Mouse (Mus musculus): ENCODE measurements around the gene Ass1. TPM values are rescaled to one million over a fixed set of nuclear protein-coding genes. Genes with fewer than 3 reads are reported as not detected.

Gene Ass1
- total and polyA plus RNA-seq, 2 experiments = 3,064 to 3,470 TPM

GRCm38 (mm10) chr2:31453559-31454177 is 16.3 kb upstream of the Ass1 start:
- Histone ChIP-seq H3K27ac (replicated peaks; ENCODE audit: insufficient read depth, low read depth, low read length) (peak overlapping the region; percentile 24), H3K79me2 (ENCODE audit: control insufficient read depth, insufficient read depth, low read length) (no peaks in the 10 kb centered on the region), H3K4me1 (ENCODE audit: control insufficient read depth, insufficient read depth, low read length) (peaks cover 26% of the 10 kb centered on the region), H3K27me3 (ENCODE audit: control insufficient read depth, insufficient read depth, low read length) (no peaks in the 10 kb centered on the region), H3K36me3 (ENCODE audit: control insufficient read depth, insufficient read depth, low read length) (no peaks in the 10 kb centered on the region), H3K9ac (ENCODE audit: low read depth, low read length) (peak overlapping the region; percentile 36), H3K4me3 (ENCODE audit: insufficient read depth, low read depth, low read length) (no peak overlapping the region)
- WGBS = 17% methylated on average over 11 of the region's 11 CpGs
- no peak for TF ChIP-seq CTCF (IDR thresholded peaks at IDR 0.05; ENCODE audit: low read depth, low read length)
- TF ChIP-seq POLR2A (IDR thresholded peaks at IDR 0.05; ENCODE audit: extremely low read depth, insufficient read depth, low read length) = 0 out of 2 replicates have a peak, but pooled peaks have one; percentile 9
- peak; percentile 69 for DNase-seq (ENCODE audit: extremely low read depth, low read depth, low spot score)

- Histone ChIP-seq H3K27ac (replicated peaks; ENCODE audit: insufficient read depth, low read depth, low read length) (peak overlapping the region; percentile 32), H3K79me2 (ENCODE audit: control insufficient read depth, insufficient read depth, low read length) (no peaks in the 10 kb centered on the region), H3K4me3 (ENCODE audit: insufficient read depth, low read depth, low read length) (no peak overlapping the region), H3K36me3 (ENCODE audit: control insufficient read depth, insufficient read depth, low read length) (no peaks in the 10 kb centered on the region), H3K4me1 (ENCODE audit: control insufficient read depth, insufficient read depth, low read length) (peaks cover 26% of the 10 kb centered on the region), H3K9ac (ENCODE audit: low read depth, low read length) (peak overlapping the region; percentile 36), H3K27me3 (ENCODE audit: control insufficient read depth, insufficient read depth, low read length) (no peaks in the 10 kb centered on the region)
- peak; percentile 65 for DNase-seq (ENCODE audit: extremely low read depth, low read depth, low spot score)
- 27% methylated on average over 8 of the region's 8 CpGs for WGBS
- no peak for TF ChIP-seq POLR2A (IDR thresholded peaks at IDR 0.05; ENCODE audit: extremely low read depth, insufficient read depth, low read length)
- no peak for TF ChIP-seq CTCF (IDR thresholded peaks at IDR 0.05; ENCODE audit: low read depth, low read length)
Measured at GRCm38 (mm10) chr2:31454280-31454679, 15.7 kb upstream of the Ass1 start.

- H3K9ac ChIP-seq (ENCODE audit: low read depth, low read length) = 0 out of 2 replicates have a peak overlapping the region, but pooled peaks have one; percentile 20
- peak overlapping the region; percentile 32 for H3K27ac ChIP-seq (replicated peaks; ENCODE audit: insufficient read depth, low read depth, low read length)
- peak; percentile 80 for DNase-seq (ENCODE audit: extremely low read depth, low read depth, low spot score)
- H3K36me3 ChIP-seq (ENCODE audit: control insufficient read depth, insufficient read depth, low read length) = no peaks in the 10 kb centered on the region
- H3K79me2 ChIP-seq (ENCODE audit: control insufficient read depth, insufficient read depth, low read length) = no peaks in the 10 kb centered on the region
- H3K4me1 ChIP-seq (ENCODE audit: control insufficient read depth, insufficient read depth, low read length) = peaks cover 26% of the 10 kb centered on the region
- 29% methylated on average over 7 of the region's 7 CpGs for WGBS
- no peaks in the 10 kb centered on the region for H3K27me3 ChIP-seq (ENCODE audit: control insufficient read depth, insufficient read depth, low read length)
- no peak for TF ChIP-seq POLR2A (IDR thresholded peaks at IDR 0.05; ENCODE audit: extremely low read depth, insufficient read depth, low read length)
- no peak for TF ChIP-seq CTCF (IDR thresholded peaks at IDR 0.05; ENCODE audit: low read depth, low read length)
- no peak overlapping the region for H3K4me3 ChIP-seq (ENCODE audit: insufficient read depth, low read depth, low read length)
Measured at GRCm38 (mm10) chr2:31455418-31455817, 14.6 kb upstream of the Ass1 start.

- H3K27ac ChIP-seq (replicated peaks; ENCODE audit: insufficient read depth, low read depth, low read length) = peak overlapping the region; percentile 93
- peaks cover 32% of the 10 kb centered on the region for H3K4me1 ChIP-seq (ENCODE audit: control insufficient read depth, insufficient read depth, low read length)
- no peaks in the 10 kb centered on the region for H3K79me2 ChIP-seq (ENCODE audit: control insufficient read depth, insufficient read depth, low read length)
- H3K4me3 ChIP-seq (ENCODE audit: insufficient read depth, low read depth, low read length) = peak overlapping the region; percentile 12
- TF ChIP-seq CTCF (IDR thresholded peaks at IDR 0.05; ENCODE audit: low read depth, low read length) (no peak), POLR2A (IDR thresholded peaks at IDR 0.05; ENCODE audit: extremely low read depth, insufficient read depth, low read length) (0 out of 2 replicates have a peak, but pooled peaks have one; percentile 16)
- no peaks in the 10 kb centered on the region for H3K36me3 ChIP-seq (ENCODE audit: control insufficient read depth, insufficient read depth, low read length)
- DNase-seq (ENCODE audit: extremely low read depth, low read depth, low spot score) = peak; percentile 90
- no peaks in the 10 kb centered on the region for H3K27me3 ChIP-seq (ENCODE audit: control insufficient read depth, insufficient read depth, low read length)
- WGBS = 19% methylated on average over 5 of the region's 5 CpGs
- peak overlapping the region; percentile 13 for H3K9ac ChIP-seq (ENCODE audit: low read depth, low read length)
Measured at GRCm38 (mm10) chr2:31458460-31458859, 11.5 kb upstream of the Ass1 start.

GRCm38 (mm10) chr2:31458989-31459936 is 10.7 kb upstream of the Ass1 start:
- TF ChIP-seq CTCF (IDR thresholded peaks at IDR 0.05; ENCODE audit: low read depth, low read length) (peak; percentile 19; the same call in 1 of the 2 replicates), POLR2A (IDR thresholded peaks at IDR 0.05; ENCODE audit: extremely low read depth, insufficient read depth, low read length) (0 out of 2 replicates have a peak, but pooled peaks have one; percentile 30)
- peak overlapping the region; percentile 95 for H3K9ac ChIP-seq (ENCODE audit: low read depth, low read length)
- H3K27ac ChIP-seq (replicated peaks; ENCODE audit: insufficient read depth, low read depth, low read length) = peak overlapping the region; percentile 93
- H3K36me3 ChIP-seq (ENCODE audit: control insufficient read depth, insufficient read depth, low read length) = no peaks in the 10 kb centered on the region
- DNase-seq (ENCODE audit: extremely low read depth, low read depth, low spot score) = peak; percentile 97
- peaks cover 33% of the 10 kb centered on the region for H3K4me1 ChIP-seq (ENCODE audit: control insufficient read depth, insufficient read depth, low read length)
- 17% methylated on average over 16 of the region's 16 CpGs for WGBS
- no peaks in the 10 kb centered on the region for H3K79me2 ChIP-seq (ENCODE audit: control insufficient read depth, insufficient read depth, low read length)
- no peaks in the 10 kb centered on the region for H3K27me3 ChIP-seq (ENCODE audit: control insufficient read depth, insufficient read depth, low read length)
- H3K4me3 ChIP-seq (ENCODE audit: insufficient read depth, low read depth, low read length) = peak overlapping the region; percentile 77

Measured in liver, adult 2 months (tissue).